Mouse (Mus musculus): ENCODE measurements around the gene Aldh3b3. TPM values are rescaled to one million over a fixed set of nuclear protein-coding genes. Genes with fewer than 3 reads are reported as not detected.
"Not testable (repeated sequence)": the region's sequence is repeated elsewhere in the genome, so short reads cannot be mapped to it uniquely, and the experiment has no call there.

The Aldh3b3 gene
- polyA plus RNA-seq, 1 experiment from 2014 or later = not detected

- no peak for ATAC-seq
- no peak overlapping the region for H3K4me2 ChIP-seq (ENCODE audit: low read length)
- H3K4me1 ChIP-seq (replicated peaks; ENCODE audit: control insufficient read depth, insufficient read depth, low read length) = no peaks in the 10 kb centered on the region
- no peak overlapping the region for H3K9ac ChIP-seq (replicated peaks; ENCODE audit: low read depth, low read length)
- no peak overlapping the region for H3K27ac ChIP-seq (ENCODE audit: low read length)
- no peak overlapping the region for H3K4me3 ChIP-seq (replicated peaks; ENCODE audit: low read length)
- no peaks in the 10 kb centered on the region for H3K9me3 ChIP-seq (ENCODE audit: control insufficient read depth, low read length)
- H3K36me3 ChIP-seq (ENCODE audit: control insufficient read depth, insufficient read depth) = no peaks in the 10 kb centered on the region
- H3K27me3 ChIP-seq (replicated peaks; ENCODE audit: control insufficient read depth, insufficient read depth, low read length) = no peaks in the 10 kb centered on the region; the same call in 1 of the 2 replicates
- 72% methylated on average over 14 of the region's 14 CpGs for WGBS
Observed at GRCm38 (mm10) chr19:3948546-3948945, 9.9 kb upstream of the Aldh3b3 start.

- no peak for ATAC-seq
- Histone ChIP-seq H3K4me3 (replicated peaks; ENCODE audit: low read length) (no peak overlapping the region), H3K27ac (ENCODE audit: low read length) (no peak overlapping the region), H3K27me3 (replicated peaks; ENCODE audit: control insufficient read depth, insufficient read depth, low read length) (no peaks in the 10 kb centered on the region), H3K9me3 (ENCODE audit: control insufficient read depth, low read length) (no peaks in the 10 kb centered on the region), H3K36me3 (ENCODE audit: control insufficient read depth, insufficient read depth) (no peaks in the 10 kb centered on the region), H3K9ac (replicated peaks; ENCODE audit: low read depth, low read length) (no peak overlapping the region), H3K4me2 (ENCODE audit: low read length) (no peak overlapping the region), H3K4me1 (replicated peaks; ENCODE audit: control insufficient read depth, insufficient read depth, low read length) (no peaks in the 10 kb centered on the region)
- 77% methylated on average over 3 of the region's 3 CpGs for WGBS
Observed at GRCm38 (mm10) chr19:3950331-3950730, 8.1 kb upstream of the Aldh3b3 start.

- Histone ChIP-seq H3K4me2 (ENCODE audit: low read length) (no peak overlapping the region), H3K27ac (ENCODE audit: low read length) (no peak overlapping the region), H3K27me3 (replicated peaks; ENCODE audit: control insufficient read depth, insufficient read depth, low read length) (no peaks in the 10 kb centered on the region), H3K4me3 (replicated peaks; ENCODE audit: low read length) (no peak overlapping the region), H3K4me1 (replicated peaks; ENCODE audit: control insufficient read depth, insufficient read depth, low read length) (no peaks in the 10 kb centered on the region), H3K9ac (replicated peaks; ENCODE audit: low read depth, low read length) (no peak overlapping the region), H3K9me3 (ENCODE audit: control insufficient read depth, low read length) (no peaks in the 10 kb centered on the region), H3K36me3 (ENCODE audit: control insufficient read depth, insufficient read depth) (no peaks in the 10 kb centered on the region)
- no peak for ATAC-seq
Observed at GRCm38 (mm10) chr19:3951461-3951860, 7.0 kb upstream of the Aldh3b3 start.

- H3K27me3 ChIP-seq (replicated peaks; ENCODE audit: control insufficient read depth, insufficient read depth, low read length) = no peaks in the 10 kb centered on the region
- no peak overlapping the region for H3K4me2 ChIP-seq (ENCODE audit: low read length)
- 33% methylated on average over 1 of the region's 1 CpGs for WGBS
- no peaks in the 10 kb centered on the region for H3K9me3 ChIP-seq (ENCODE audit: control insufficient read depth, low read length)
- H3K4me3 ChIP-seq (replicated peaks; ENCODE audit: low read length) = no peak overlapping the region
- H3K36me3 ChIP-seq (ENCODE audit: control insufficient read depth, insufficient read depth) = no peaks in the 10 kb centered on the region
- no peak overlapping the region for H3K9ac ChIP-seq (replicated peaks; ENCODE audit: low read depth, low read length)
- H3K4me1 ChIP-seq (replicated peaks; ENCODE audit: control insufficient read depth, insufficient read depth, low read length) = no peaks in the 10 kb centered on the region
- ATAC-seq = no peak
- no peak overlapping the region for H3K27ac ChIP-seq (ENCODE audit: low read length)
Observed at GRCm38 (mm10) chr19:3952099-3952498, 6.3 kb upstream of the Aldh3b3 start.

GRCm38 (mm10) chr19:3955033-3955432, 3.4 kb upstream of the Aldh3b3 start:
- H3K9me3 ChIP-seq (ENCODE audit: control insufficient read depth, low read length) = no peaks in the 10 kb centered on the region
- 76% methylated on average over 3 of the region's 3 CpGs for WGBS

GRCm38 (mm10) chr19:3955804-3956203, 2.6 kb upstream of the Aldh3b3 start:
- H3K4me3 ChIP-seq (replicated peaks; ENCODE audit: low read length) = no peak overlapping the region
- no peaks in the 10 kb centered on the region for H3K36me3 ChIP-seq (ENCODE audit: control insufficient read depth, insufficient read depth)
- 63% methylated on average over 4 of the region's 4 CpGs for WGBS
- no peak overlapping the region for H3K9ac ChIP-seq (replicated peaks; ENCODE audit: low read depth, low read length)
- no peaks in the 10 kb centered on the region for H3K27me3 ChIP-seq (replicated peaks; ENCODE audit: control insufficient read depth, insufficient read depth, low read length)
- H3K9me3 ChIP-seq (ENCODE audit: control insufficient read depth, low read length) = no peaks in the 10 kb centered on the region
- no peak overlapping the region for H3K4me2 ChIP-seq (ENCODE audit: low read length)
- no peak overlapping the region for H3K27ac ChIP-seq (ENCODE audit: low read length)
- H3K4me1 ChIP-seq (replicated peaks; ENCODE audit: control insufficient read depth, insufficient read depth, low read length) = no peaks in the 10 kb centered on the region
- no peak for ATAC-seq

More at GRCm38 (mm10) chr19:3955033-3955432, 3.4 kb upstream of the Aldh3b3 start:
- Histone ChIP-seq H3K36me3 (ENCODE audit: control insufficient read depth, insufficient read depth) (no peaks in the 10 kb centered on the region), H3K27ac (ENCODE audit: low read length) (no peak overlapping the region), H3K9ac (replicated peaks; ENCODE audit: low read depth, low read length) (no peak overlapping the region), H3K4me2 (ENCODE audit: low read length) (no peak overlapping the region), H3K4me1 (replicated peaks; ENCODE audit: control insufficient read depth, insufficient read depth, low read length) (no peaks in the 10 kb centered on the region), H3K4me3 (replicated peaks; ENCODE audit: low read length) (no peak overlapping the region), H3K27me3 (replicated peaks; ENCODE audit: control insufficient read depth, insufficient read depth, low read length) (no peaks in the 10 kb centered on the region)
- no peak for ATAC-seq

- not testable (repeated sequence) for ATAC-seq; H3K9me3 ChIP-seq (ENCODE audit: control insufficient read depth, low read length); H3K4me2 ChIP-seq (ENCODE audit: low read length); H3K4me3 ChIP-seq (replicated peaks; ENCODE audit: low read length); H3K27me3 ChIP-seq (replicated peaks; ENCODE audit: control insufficient read depth, insufficient read depth, low read length); H3K36me3 ChIP-seq (ENCODE audit: control insufficient read depth, insufficient read depth); H3K27ac ChIP-seq (ENCODE audit: low read length); H3K4me1 ChIP-seq (replicated peaks; ENCODE audit: control insufficient read depth, insufficient read depth, low read length); H3K9ac ChIP-seq (replicated peaks; ENCODE audit: low read depth, low read length)
- WGBS = 89% methylated on average over 4 of the region's 5 CpGs
Observed at GRCm38 (mm10) chr19:3957296-3958036, 979 bp upstream of the Aldh3b3 start.

GRCm38 (mm10) chr19:3959030-3959429, 585 bp downstream of the Aldh3b3 start:
- H3K9ac ChIP-seq (replicated peaks; ENCODE audit: low read depth, low read length) = no peak overlapping the region
- H3K27ac ChIP-seq (ENCODE audit: low read length) = no peak overlapping the region
- ATAC-seq = no peak
- H3K36me3 ChIP-seq (ENCODE audit: control insufficient read depth, insufficient read depth) = no peaks in the 10 kb centered on the region
- H3K4me2 ChIP-seq (ENCODE audit: low read length) = no peak overlapping the region
- no peaks in the 10 kb centered on the region for H3K4me1 ChIP-seq (replicated peaks; ENCODE audit: control insufficient read depth, insufficient read depth, low read length)
- no peak overlapping the region for H3K4me3 ChIP-seq (replicated peaks; ENCODE audit: low read length)
- H3K27me3 ChIP-seq (replicated peaks; ENCODE audit: control insufficient read depth, insufficient read depth, low read length) = no peaks in the 10 kb centered on the region
- H3K9me3 ChIP-seq (ENCODE audit: control insufficient read depth, low read length) = no peaks in the 10 kb centered on the region

- H3K4me3 ChIP-seq (replicated peaks; ENCODE audit: low read length) = no peak overlapping the region
- no peak overlapping the region for H3K4me2 ChIP-seq (ENCODE audit: low read length)
- H3K9me3 ChIP-seq (ENCODE audit: control insufficient read depth, low read length) = no peaks in the 10 kb centered on the region
- WGBS = 93% methylated on average over 5 of the region's 5 CpGs
- no peaks in the 10 kb centered on the region for H3K36me3 ChIP-seq (ENCODE audit: control insufficient read depth, insufficient read depth)
- no peak overlapping the region for H3K9ac ChIP-seq (replicated peaks; ENCODE audit: low read depth, low read length)
- no peak overlapping the region for H3K27ac ChIP-seq (ENCODE audit: low read length)
- no peaks in the 10 kb centered on the region for H3K4me1 ChIP-seq (replicated peaks; ENCODE audit: control insufficient read depth, insufficient read depth, low read length)
- no peaks in the 10 kb centered on the region for H3K27me3 ChIP-seq (replicated peaks; ENCODE audit: control insufficient read depth, insufficient read depth, low read length)
- ATAC-seq = no peak
Observed at GRCm38 (mm10) chr19:3960211-3960610, 1.8 kb downstream of the Aldh3b3 start.

- H3K36me3 ChIP-seq (ENCODE audit: control insufficient read depth, insufficient read depth); H3K9ac ChIP-seq (replicated peaks; ENCODE audit: low read depth, low read length); H3K27ac ChIP-seq (ENCODE audit: low read length); H3K4me1 ChIP-seq (replicated peaks; ENCODE audit: control insufficient read depth, insufficient read depth, low read length); H3K9me3 ChIP-seq (ENCODE audit: control insufficient read depth, low read length); H3K4me2 ChIP-seq (ENCODE audit: low read length); H3K27me3 ChIP-seq (replicated peaks; ENCODE audit: control insufficient read depth, insufficient read depth, low read length); H3K4me3 ChIP-seq (replicated peaks; ENCODE audit: low read length): not testable (repeated sequence)
- 51% methylated on average over 6 of the region's 6 CpGs for WGBS
- ATAC-seq = peak; percentile 77
Observed at GRCm38 (mm10) chr19:3961805-3962204, 3.4 kb downstream of the Aldh3b3 start.
